Mouse (Mus musculus) mouse embryonic stem cell (cell line): Measurements from ENCODE around the gene Slc6a8.

Experiments used
- in situ Hi-C, 2 experiments: fragments of 300-500 bp; cut with MboI; formaldehyde crosslinking; loops; 1 replicate in 1 of 2; 3 replicates in 1 of 2; pipeline ENCODE4 v1.14.3; 2019 to 2020; ENCODE audit warnings: low sequenced_read_pairs in 2 of 2, low pct_unique_long_range_greater_than_20kb in 1 of 2, mixed read lengths in 1 of 2; ENCODE audit not compliant: unreplicated experiment in 1 of 2

Gene Slc6a8

DNA sequence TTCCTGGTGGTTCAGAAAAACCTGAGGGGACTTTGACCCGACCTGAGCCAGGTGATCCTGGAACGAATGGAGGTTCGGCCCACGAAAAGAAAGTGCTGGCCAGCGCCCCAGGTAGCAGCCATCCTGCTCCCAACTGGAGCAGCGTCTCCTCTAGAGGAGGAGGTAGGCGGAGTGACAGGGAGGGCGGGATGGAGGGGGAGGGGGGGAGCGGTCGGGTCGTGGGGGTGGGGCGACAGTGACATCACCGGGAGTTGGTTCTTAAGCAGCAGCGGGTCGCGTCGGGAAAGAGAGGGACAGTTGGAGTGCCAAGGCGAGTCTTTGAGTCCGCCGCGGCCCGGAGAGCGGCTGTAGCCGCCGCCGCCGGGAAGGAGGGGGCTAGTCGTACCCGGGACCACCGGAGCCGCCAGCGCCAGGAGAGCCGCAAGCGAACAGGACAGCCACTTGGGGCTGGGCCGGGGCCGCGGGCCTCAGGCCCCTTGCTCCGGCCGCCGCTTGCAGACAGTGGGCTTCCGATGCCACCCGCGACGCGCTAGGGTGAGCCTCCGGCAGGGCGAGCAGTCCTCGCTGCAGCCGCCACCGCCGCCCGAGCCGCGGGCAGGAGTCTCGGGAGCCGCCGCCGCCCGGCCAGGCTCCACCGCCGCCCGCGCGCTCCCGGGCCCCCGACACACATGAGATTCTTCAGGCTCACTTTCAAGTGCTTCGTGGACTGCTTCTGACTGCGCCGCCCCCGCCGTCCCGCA is at the start of gene Slc6a8:
Gene Slc6a8 (plus strand): TSS at position 272 of the 740 bp plus-strand sequence.
- in situ Hi-C loops: loop anchor here in 1 of 2 experiments (25.0 kb wide), 1 partner anchor 661 kb away; no protein-coding TSS in a partner anchor

DNA sequence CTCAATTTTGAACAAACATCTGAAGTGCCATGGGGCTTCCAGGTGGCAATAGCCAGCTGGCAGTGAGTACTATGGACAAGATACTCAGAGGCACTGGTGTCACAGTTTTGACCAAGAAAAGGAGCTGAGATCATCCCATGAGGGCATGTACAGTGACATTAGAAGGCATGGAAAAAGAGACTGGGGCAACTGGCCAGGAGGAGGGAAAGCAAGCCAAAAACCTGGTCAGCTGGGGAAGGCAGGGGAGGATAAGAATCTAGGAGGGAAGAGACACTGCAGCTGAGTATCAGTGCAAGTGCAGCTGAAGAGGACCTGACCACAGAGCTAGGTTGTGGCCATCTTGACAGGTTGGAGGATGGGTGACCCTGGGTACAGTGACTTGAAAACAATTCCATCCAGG is 46.0 kb upstream of the Slc6a8 start:
- in situ Hi-C loops: no loop called here

DNA sequence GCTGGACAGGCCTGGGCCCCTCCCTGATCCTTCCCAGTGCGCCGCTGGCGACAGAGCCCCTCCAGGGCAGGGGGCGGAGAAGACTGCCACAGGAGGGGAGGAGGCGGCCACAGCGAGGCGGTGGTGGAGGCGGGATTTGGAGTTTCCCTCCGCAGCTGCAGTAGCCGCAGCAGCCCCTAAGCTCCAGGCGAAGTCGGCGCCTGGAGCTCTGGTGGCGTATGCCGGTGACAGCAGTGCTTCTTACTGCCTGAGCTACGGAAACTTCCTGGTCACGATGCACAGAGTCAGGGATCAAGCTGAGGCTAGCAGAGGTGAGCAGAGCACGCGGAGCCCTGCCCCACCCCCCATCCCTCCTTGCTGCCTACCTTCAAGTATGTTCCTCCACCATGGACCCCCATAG is 37.5 kb upstream of the Slc6a8 start:
- in situ Hi-C loops: no loop called here

DNA sequence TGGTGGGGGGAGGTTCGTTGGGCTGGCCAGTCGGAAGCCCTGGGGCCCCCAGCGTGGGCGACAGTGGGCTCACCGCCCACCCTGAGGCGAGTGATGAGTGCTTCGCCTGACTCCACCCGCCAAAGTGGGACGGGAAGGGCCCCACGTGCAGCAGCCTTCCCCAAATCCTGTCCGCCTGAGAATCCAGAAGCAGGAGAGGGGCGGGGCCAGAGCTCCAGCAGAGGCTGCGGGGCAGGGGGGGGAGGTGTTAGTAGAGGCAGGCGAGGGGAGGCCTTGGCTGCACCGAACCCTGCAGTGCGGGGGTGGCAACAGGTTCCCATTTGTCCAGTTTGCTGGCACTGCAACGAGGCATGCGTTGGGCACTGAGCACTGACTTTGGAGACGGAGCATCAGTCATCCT is 35.5 kb upstream of the Slc6a8 start:
- in situ Hi-C loops: no loop called here

DNA sequence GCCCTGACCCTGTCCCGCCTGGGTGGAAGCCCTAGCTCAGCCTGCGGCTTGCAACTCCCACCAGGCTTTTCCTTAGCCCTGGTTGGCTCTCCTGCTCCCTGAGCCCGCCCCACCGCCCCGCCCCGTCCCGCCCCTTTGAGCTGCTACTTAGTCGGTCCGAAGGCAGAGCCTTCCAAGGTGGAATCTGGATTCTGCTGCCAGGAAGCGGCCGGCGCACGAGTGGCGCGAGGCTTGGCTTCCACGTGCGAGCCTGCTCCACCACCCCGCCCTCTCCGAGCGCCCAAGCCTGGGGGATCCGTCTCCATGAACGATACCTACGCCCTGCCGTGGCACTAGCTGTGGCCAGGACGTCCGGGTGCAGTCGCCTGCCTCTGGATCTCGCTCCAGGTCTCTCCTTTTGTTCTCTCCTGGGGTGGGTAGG is 33.7 kb upstream of the Slc6a8 start, which contains the start of gene Dusp9:
Gene Dusp9 (plus strand): TSS at position 165 of the 421 bp plus-strand sequence.
- in situ Hi-C loops: no loop called here

DNA sequence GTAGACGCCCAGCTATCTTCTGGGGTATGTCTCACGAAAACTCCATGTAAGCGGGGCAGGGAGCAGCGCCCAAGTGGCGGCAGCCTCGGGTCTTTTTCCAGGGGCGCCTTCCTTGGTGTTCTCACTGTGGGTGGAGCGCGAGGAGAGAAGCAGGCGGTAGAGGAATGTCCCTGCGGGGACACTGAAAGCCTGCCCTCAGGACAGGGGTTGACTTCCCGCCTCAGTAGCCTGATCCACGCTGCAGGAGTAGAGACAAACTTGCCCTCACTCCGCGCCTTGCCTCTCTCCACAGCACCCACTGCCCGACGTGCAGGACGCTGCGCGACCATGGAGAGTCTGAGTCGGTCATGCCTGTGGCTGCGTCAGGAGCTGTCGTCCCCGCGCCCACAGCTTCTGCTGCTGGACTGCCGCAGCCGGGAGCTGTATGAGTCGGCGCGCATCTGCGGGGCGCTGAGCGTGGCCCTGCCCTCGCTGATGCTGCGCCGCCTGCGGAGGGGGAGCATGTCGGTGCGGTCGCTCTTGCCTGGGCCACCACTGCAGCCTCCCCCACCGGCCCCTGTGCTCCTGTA is 33.0 kb upstream of the Slc6a8 start:
- in situ Hi-C loops: no loop called here

DNA sequence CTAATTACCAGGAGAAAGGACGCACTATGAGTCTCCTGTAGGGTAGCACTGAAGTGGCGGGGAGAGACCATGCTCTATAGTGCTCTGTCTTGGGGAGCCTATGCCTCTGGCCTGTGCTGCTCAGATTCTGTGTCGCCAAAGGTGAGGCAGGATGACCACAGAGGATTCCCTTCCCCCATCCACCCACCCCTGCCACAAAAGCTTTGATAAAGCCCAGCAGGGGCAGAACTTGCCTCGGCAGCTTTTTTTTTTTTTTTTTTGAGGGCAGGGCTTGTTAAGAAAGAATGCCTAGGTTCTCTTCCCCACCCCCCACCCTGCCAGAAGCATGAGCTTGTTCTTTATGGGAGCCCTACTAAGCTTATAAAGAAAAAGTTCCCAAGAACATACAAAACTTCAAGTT is 27.8 kb upstream of the Slc6a8 start:
- in situ Hi-C loops: no loop called here

DNA sequence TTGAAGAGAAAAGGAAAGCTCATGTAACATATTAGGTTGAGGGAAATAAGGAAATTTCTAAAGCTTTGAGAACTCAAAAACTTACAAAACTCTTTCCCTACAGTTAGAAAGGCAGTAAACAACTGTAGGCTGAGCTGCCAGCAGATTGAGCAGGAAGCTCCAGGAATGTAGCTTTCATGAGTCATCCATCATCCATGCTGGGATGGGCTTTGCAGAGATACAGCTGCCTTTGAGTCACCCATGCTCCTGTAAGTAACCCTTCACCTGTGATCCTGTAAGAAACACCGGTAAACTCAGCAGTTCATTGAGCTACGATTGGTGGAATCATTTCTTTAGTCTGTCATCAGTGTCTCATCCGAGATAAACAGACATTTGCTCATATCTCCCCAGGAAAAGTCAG is 22.1 kb upstream of the Slc6a8 start:
- in situ Hi-C loops: loop anchor here (5.0 to 25.0 kb wide), 5 partner anchors 64 to 639 kb away; partner anchors contain the start of gene Trex2 (in 1 of the 2)

DNA sequence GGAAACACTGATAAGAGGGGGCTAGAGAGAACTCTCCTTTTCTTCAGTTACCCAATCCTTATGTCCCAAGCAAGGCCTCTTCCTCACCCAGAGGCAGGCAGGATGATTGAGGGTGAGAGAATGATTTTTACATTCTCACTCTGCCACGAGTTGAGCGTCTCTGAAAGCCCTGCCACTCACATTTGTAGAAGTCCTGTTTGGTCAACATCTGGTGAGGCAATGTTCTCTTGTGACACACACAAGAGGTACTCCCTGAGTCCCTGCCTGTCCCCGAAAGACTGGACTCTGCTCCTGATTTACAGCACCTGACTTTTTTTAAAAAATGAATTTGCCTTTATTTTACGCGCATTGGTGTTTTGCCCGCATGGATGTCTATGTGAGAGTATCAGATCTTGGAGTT is 19.6 kb upstream of the Slc6a8 start:
- in situ Hi-C loops: loop anchor here (5.0 to 25.0 kb wide), 5 partner anchors 66 to 641 kb away; partner anchors contain the start of gene Trex2 (in 1 of the 2)

DNA sequence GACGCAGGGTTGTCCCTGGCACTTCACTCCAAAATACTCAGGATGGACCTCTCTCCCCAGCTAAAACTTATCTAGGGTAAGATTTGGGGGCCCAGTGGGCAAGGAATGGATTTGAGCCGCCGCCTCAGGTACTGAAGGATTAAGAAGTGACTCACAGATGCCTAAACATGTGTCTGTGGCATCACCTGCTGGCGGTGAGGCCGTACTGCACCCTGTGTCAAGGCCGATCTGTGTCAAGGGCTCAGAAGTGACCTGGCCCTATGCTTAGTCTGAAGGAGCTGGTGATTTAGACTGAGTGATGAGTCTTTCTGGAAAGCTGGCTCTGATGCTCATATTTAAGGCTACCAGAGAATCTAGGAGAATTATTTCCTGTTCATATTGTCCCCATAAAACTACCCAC is 18.8 kb upstream of the Slc6a8 start:
- in situ Hi-C loops: loop anchor here (5.0 to 25.0 kb wide), 5 partner anchors 67 to 642 kb away; partner anchors contain the start of gene Trex2 (in 1 of the 2)

DNA sequence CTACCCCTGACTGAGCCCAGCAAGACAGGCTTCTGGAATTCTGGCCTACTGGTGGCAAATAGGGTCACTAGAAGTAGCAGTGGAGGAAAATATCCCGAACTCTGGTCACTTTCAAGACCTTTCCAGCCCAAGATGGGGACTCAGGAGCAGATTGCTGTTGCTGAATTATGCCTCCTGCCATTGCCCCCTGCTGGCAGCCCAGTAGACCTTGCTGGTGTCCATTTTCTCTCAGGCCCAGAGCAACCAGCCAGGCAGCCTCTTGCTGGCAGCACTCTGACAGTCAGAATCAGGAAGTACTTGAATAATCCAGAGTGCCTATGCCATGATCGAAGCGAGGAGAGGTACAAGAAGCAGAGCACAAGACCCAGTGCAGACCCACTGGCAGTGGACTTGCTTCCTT is 17.4 kb upstream of the Slc6a8 start:
- in situ Hi-C loops: loop anchor here (10.0 to 25.0 kb wide), 4 partner anchors 81 to 643 kb away; partner anchors contain the start of gene Trex2 (in 1 of the 2)

DNA sequence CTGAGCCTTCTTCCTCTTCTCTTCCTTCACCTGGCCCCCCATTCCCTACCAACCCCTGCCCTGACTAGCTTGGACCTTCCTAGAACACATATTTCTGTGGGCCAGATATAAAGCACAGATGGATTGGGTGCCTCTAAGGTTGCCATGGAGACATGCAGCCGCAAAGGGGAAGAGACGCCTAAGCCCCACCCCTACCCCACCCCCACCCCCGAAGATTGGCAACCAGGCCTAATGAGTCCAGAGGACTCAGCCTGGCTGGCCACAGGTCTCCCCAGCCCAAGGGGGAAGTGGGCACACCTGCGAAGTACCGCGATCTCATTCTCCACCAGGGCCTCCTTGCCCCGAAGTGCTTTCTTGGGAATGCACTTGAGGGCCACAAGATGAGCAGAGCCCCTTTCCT is 14.6 kb upstream of the Slc6a8 start:
- in situ Hi-C loops: loop anchor here (10.0 to 25.0 kb wide), 4 partner anchors 84 to 646 kb away; partner anchors contain the start of gene Trex2 (in 1 of the 2)

DNA sequence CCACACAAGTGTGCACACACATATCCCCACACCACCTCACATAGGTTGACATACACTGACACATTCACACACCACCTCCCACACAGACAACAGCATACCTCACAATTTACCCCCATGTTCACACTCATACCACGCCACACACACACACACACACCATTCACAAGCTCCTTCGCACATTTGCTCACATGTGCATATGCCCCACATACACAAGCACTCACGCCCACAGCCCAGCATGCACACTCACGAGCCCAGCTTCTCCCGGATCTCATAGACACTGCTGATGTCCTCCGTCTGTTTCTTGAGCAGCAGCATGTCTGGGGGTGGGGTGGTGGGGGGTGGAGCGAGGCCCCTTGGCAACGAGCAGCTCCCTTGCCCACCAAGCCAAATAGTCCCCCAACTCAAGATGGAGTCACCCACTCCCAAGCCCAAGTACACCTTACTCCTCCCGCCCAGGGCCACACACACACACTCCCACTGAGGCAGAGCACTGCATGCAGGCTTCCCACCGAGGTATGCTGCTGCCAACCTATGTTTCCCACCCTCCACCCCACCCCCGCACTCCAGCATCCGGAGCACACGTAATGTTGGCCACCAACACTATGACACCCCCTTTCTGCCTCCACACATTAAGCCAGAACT is 13.9 kb upstream of the Slc6a8 start:
- in situ Hi-C loops: loop anchor here (10.0 to 25.0 kb wide), 4 partner anchors 84 to 647 kb away; partner anchors contain the start of gene Trex2 (in 1 of the 2)

DNA sequence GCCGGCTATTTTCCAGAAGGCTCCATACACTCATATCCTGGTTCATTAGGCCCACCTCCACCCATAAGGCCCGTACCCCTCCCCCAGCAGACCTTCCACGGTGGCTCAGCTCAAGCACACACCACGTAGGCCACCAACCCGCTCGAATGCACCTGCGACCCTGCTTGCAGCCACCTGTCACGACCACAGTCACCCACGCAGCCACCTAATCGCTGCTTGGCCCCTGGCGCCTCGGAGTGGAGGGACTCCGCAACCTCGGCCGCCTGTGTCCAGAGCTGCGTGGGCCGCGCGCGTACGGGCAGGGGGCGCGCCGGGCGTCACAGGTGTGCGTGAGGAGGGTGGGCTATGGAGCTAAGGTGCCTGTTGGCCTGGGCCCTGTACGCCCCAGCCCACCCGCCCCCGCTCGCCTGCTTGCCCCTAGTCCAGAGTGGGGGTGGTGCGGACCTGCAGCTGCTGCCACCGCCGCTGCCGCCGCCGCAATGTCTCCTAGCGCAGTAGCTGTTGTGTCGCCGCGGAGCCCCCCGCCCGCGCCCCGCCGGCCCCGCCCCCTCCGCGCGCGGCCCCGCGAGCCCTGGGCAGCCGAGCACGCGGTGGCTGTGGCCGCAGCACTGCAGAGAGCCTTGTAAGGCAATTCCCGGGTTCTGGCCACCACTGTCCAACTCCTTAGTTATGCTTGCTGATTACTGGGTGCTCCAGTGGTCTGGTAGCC is 13.2 kb upstream of the Slc6a8 start, which contains the start of gene Pnck:
Gene Pnck (minus strand): TSS at position 543 of the 709 bp plus-strand sequence.
- in situ Hi-C loops: loop anchor here (10.0 to 25.0 kb wide), 4 partner anchors 85 to 647 kb away; partner anchors contain the start of gene Trex2 (in 1 of the 2)

DNA sequence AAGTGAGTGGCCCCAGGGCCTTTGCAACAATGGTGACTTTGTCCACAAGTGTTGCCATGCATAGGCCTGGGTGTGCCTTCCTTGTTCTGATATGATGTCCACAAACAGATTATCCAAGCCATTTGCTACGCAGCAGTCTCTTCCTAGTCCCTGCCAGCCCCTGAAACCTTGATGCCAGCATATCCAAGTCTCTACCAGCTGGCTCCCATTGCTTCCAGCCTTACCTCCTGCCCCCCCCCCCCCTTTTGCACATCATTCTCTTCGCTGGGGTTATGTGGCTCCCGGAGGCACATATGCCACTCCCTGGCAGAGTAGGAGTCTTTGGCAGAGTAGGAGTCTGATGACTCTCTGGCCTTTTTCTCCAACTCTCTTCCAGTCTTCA is 12.7 kb upstream of the Slc6a8 start:
- in situ Hi-C loops: loop anchor here in 1 of 2 experiments (25.0 kb wide), 1 partner anchor 648 kb away; no protein-coding TSS in a partner anchor

DNA sequence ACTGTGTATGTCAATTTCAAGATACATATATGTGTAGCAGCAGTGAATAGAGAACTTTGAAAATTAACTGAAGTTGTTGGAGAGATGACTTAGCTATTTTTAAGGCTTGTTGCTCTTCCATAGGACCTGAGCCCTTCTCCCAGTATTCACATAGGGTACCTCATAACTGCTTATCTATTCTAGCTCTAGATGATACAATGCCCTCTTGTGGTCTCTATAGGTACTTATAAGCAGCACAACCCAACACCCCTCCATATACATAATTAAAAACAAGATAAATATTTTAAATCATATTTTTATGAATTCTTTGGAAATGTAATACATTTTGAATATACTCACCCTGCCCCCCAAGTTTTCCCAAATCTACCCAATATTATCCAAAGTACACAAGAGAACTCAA is 9.8 kb upstream of the Slc6a8 start:
- in situ Hi-C loops: loop anchor here in 1 of 2 experiments (25.0 kb wide), 1 partner anchor 651 kb away; no protein-coding TSS in a partner anchor

DNA sequence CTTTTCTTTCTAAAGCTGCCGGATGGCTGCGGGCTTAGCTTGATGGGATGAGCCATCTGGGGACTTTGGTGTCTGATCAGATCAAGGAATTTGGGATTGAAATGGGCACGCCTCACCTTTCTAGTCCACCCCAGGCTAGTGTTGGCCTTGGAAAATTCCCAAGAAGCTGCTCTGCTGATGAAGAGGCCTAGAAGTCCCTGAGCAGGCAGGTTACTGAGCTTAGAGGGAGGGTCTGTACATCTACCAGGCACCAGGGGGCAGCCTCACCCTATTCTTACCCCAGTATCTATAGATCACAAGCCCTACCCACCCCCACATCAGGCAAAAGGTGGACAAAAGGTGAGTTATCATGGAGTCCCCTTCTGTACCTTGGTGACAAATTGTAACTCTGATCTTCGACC is 919 bp upstream of the Slc6a8 start:
- in situ Hi-C loops: loop anchor here in 1 of 2 experiments (25.0 kb wide), 1 partner anchor 660 kb away; no protein-coding TSS in a partner anchor

DNA sequence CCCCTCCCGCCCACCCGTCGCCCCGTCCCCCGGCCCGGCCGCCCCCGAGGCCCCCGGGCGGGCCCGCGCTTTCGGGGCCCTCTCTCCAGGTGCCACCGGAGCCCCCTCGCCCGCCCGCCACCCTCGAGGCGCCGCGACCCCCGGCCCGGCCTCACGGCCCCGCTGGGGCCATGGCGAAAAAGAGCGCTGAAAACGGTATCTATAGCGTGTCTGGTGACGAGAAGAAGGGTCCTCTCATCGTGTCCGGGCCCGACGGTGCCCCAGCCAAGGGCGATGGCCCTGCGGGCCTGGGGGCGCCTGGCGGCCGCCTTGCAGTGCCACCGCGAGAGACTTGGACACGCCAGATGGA is 643 bp downstream of the Slc6a8 start:
- in situ Hi-C loops: loop anchor here in 1 of 2 experiments (25.0 kb wide), 1 partner anchor 661 kb away; no protein-coding TSS in a partner anchor
